Mouse (Mus musculus) adrenal gland, postnatal 4 days (tissue): ENCODE data around the gene Rae1. TPM values are rescaled to one million over a fixed set of nuclear protein-coding genes. Genes with fewer than 3 reads are reported as not detected.

ENCODE experiments used
- total RNA-seq, 2 experiments: library from RNA; stranded (reverse); gene quantifications; 2 replicates each; pipeline ENCODE4 v1.2.3; 2021

Rae1 gene
- total RNA-seq, 2 experiments from 2014 or later: 68.5 to 76.5 TPM

Other genes with a start within 250 kb of the Rae1 start
- 10 to 100 TPM in 1 of 2 experiments, 1 to 10 TPM in 1; 9.9 to 14.9 TPM for gene Bmp7, start 59.8 kb upstream of the Rae1 start, total RNA-seq
- gene Spo11, start 22.4 kb upstream of the Rae1 start, total RNA-seq: not detected
- 10 to 100 TPM; 28.4 to 31.7 TPM for gene Rbm38, start 20.4 kb downstream of the Rae1 start, total RNA-seq
- gene Ctcfl, start 119.4 kb downstream of the Rae1 start, total RNA-seq: not detected
- gene Pck1, start 152.9 kb downstream of the Rae1 start, total RNA-seq: 100 to 1,000 TPM; 190 to 200 TPM
- 1 to 10 TPM; 2.0 to 2.1 TPM for gene Zbp1, start 218.8 kb downstream of the Rae1 start, total RNA-seq